Mouse (Mus musculus): Measurements from ENCODE around the gene Zmynd12. TPM values are rescaled to one million over a fixed set of nuclear protein-coding genes. Genes with fewer than 3 reads are reported as not detected.
A peak's percentile ranks its signal among the peaks of the same experiment; 100 is the strongest.

The Zmynd12 gene
- polyA plus RNA-seq, 1 experiment from 2014 or later = 0.28 TPM

GRCm38 (mm10) chr4:119460728-119461141 lies 38.1 kb downstream of the Zmynd12 start:
- peak overlapping the region; percentile 41 for H3K27ac ChIP-seq (ENCODE audit: low read length)
- H3K9me3 ChIP-seq (replicated peaks; ENCODE audit: control insufficient read depth, low read length) = no peaks in the 10 kb centered on the region
- no peak overlapping the region for H3K9ac ChIP-seq (ENCODE audit: low read length)
- H3K4me2 ChIP-seq (ENCODE audit: low read depth, low read length) = 0 out of 2 replicates have a peak overlapping the region, but pooled peaks have one; percentile 19
- H3K36me3 ChIP-seq (ENCODE audit: control insufficient read depth, insufficient read depth) = no peaks in the 10 kb centered on the region
- H3K27me3 ChIP-seq (ENCODE audit: control insufficient read depth, insufficient read depth, low read length) = no peaks in the 10 kb centered on the region
- no peak overlapping the region for H3K4me3 ChIP-seq (ENCODE audit: low read length)
- H3K4me1 ChIP-seq (ENCODE audit: control insufficient read depth, insufficient read depth, low read length) = peaks cover 26% of the 10 kb centered on the region
- ATAC-seq (replicated peaks; ENCODE audit: extremely low read depth, insufficient read depth, low FRiP score) = peak; percentile 74
- WGBS = 20% methylated on average over 8 of the region's 8 CpGs

GRCm38 (mm10) chr4:119462457-119462856 lies 39.8 kb downstream of the Zmynd12 start:
- no peaks in the 10 kb centered on the region for H3K36me3 ChIP-seq (ENCODE audit: control insufficient read depth, insufficient read depth)
- H3K27me3 ChIP-seq (ENCODE audit: control insufficient read depth, insufficient read depth, low read length) = no peaks in the 10 kb centered on the region
- no peak overlapping the region for H3K9ac ChIP-seq (ENCODE audit: low read length)
- 85% methylated on average over 3 of the region's 3 CpGs for WGBS
- no peak overlapping the region for H3K4me3 ChIP-seq (ENCODE audit: low read length)
- H3K9me3 ChIP-seq (replicated peaks; ENCODE audit: control insufficient read depth, low read length) = no peaks in the 10 kb centered on the region
- H3K4me1 ChIP-seq (ENCODE audit: control insufficient read depth, insufficient read depth, low read length) = peaks cover 26% of the 10 kb centered on the region
- H3K27ac ChIP-seq (ENCODE audit: low read length) = peak overlapping the region; percentile 81
- H3K4me2 ChIP-seq (ENCODE audit: low read depth, low read length) = peak overlapping the region; percentile 46; the same call in 1 of the 2 replicates
- ATAC-seq (replicated peaks; ENCODE audit: extremely low read depth, insufficient read depth, low FRiP score) = no peak

GRCm38 (mm10) chr4:119462858-119463755 lies 40.5 kb downstream of the Zmynd12 start:
- no peaks in the 10 kb centered on the region for H3K27me3 ChIP-seq (ENCODE audit: control insufficient read depth, insufficient read depth, low read length)
- WGBS = 20% methylated on average over 11 of the region's 11 CpGs
- peak; percentile 83 for ATAC-seq (replicated peaks; ENCODE audit: extremely low read depth, insufficient read depth, low FRiP score)
- peak overlapping the region; percentile 46 for H3K4me2 ChIP-seq (ENCODE audit: low read depth, low read length)
- H3K9ac ChIP-seq (ENCODE audit: low read length) = no peak overlapping the region
- H3K4me3 ChIP-seq (ENCODE audit: low read length) = no peak overlapping the region
- H3K36me3 ChIP-seq (ENCODE audit: control insufficient read depth, insufficient read depth) = no peaks in the 10 kb centered on the region
- no peaks in the 10 kb centered on the region for H3K9me3 ChIP-seq (replicated peaks; ENCODE audit: control insufficient read depth, low read length)
- peak overlapping the region; percentile 81 for H3K27ac ChIP-seq (ENCODE audit: low read length)
- peaks cover 26% of the 10 kb centered on the region for H3K4me1 ChIP-seq (ENCODE audit: control insufficient read depth, insufficient read depth, low read length)

- H3K27ac ChIP-seq (ENCODE audit: low read length) = peak overlapping the region; percentile 81
- ATAC-seq (replicated peaks; ENCODE audit: extremely low read depth, insufficient read depth, low FRiP score) = no peak; the same call in 1 of the 2 replicates
- H3K4me2 ChIP-seq (ENCODE audit: low read depth, low read length) = no peak overlapping the region
- H3K9ac ChIP-seq (ENCODE audit: low read length) = no peak overlapping the region
- H3K27me3 ChIP-seq (ENCODE audit: control insufficient read depth, insufficient read depth, low read length) = no peaks in the 10 kb centered on the region
- H3K36me3 ChIP-seq (ENCODE audit: control insufficient read depth, insufficient read depth) = no peaks in the 10 kb centered on the region
- peaks cover 26% of the 10 kb centered on the region for H3K4me1 ChIP-seq (ENCODE audit: control insufficient read depth, insufficient read depth, low read length)
- no peaks in the 10 kb centered on the region for H3K9me3 ChIP-seq (replicated peaks; ENCODE audit: control insufficient read depth, low read length)
- 55% methylated on average over 13 of the region's 13 CpGs for WGBS
- no peak overlapping the region for H3K4me3 ChIP-seq (ENCODE audit: low read length)
These were observed 41.3 kb downstream of the Zmynd12 start for GRCm38 (mm10) chr4:119463756-119464419.

GRCm38 (mm10) chr4:119465841-119466240 lies 43.2 kb downstream of the Zmynd12 start:
- Histone ChIP-seq H3K4me2 (ENCODE audit: low read depth, low read length) (no peak overlapping the region), H3K27ac (ENCODE audit: low read length) (no peak overlapping the region), H3K9me3 (replicated peaks; ENCODE audit: control insufficient read depth, low read length) (no peaks in the 10 kb centered on the region), H3K36me3 (ENCODE audit: control insufficient read depth, insufficient read depth) (no peaks in the 10 kb centered on the region), H3K4me1 (ENCODE audit: control insufficient read depth, insufficient read depth, low read length) (peaks cover 26% of the 10 kb centered on the region), H3K4me3 (ENCODE audit: low read length) (no peak overlapping the region), H3K9ac (ENCODE audit: low read length) (no peak overlapping the region), H3K27me3 (ENCODE audit: control insufficient read depth, insufficient read depth, low read length) (no peaks in the 10 kb centered on the region)
- WGBS = 92% methylated on average over 5 of the region's 5 CpGs
- ATAC-seq (replicated peaks; ENCODE audit: extremely low read depth, insufficient read depth, low FRiP score) = no peak

GRCm38 (mm10) chr4:119467720-119468380 lies 45.2 kb downstream of the Zmynd12 start:
- Histone ChIP-seq H3K36me3 (ENCODE audit: control insufficient read depth, insufficient read depth) (no peaks in the 10 kb centered on the region), H3K4me3 (ENCODE audit: low read length) (no peak overlapping the region), H3K27ac (ENCODE audit: low read length) (no peak overlapping the region), H3K4me2 (ENCODE audit: low read depth, low read length) (no peak overlapping the region), H3K9me3 (replicated peaks; ENCODE audit: control insufficient read depth, low read length) (no peaks in the 10 kb centered on the region), H3K27me3 (ENCODE audit: control insufficient read depth, insufficient read depth, low read length) (no peaks in the 10 kb centered on the region), H3K9ac (ENCODE audit: low read length) (no peak overlapping the region), H3K4me1 (ENCODE audit: control insufficient read depth, insufficient read depth, low read length) (peaks cover 12% of the 10 kb centered on the region)
- 81% methylated on average over 16 of the region's 16 CpGs for WGBS
- no peak for ATAC-seq (replicated peaks; ENCODE audit: extremely low read depth, insufficient read depth, low FRiP score)

- Histone ChIP-seq H3K9me3 (replicated peaks; ENCODE audit: control insufficient read depth, low read length) (no peaks in the 10 kb centered on the region), H3K27ac (ENCODE audit: low read length) (no peak overlapping the region), H3K27me3 (ENCODE audit: control insufficient read depth, insufficient read depth, low read length) (no peaks in the 10 kb centered on the region), H3K9ac (ENCODE audit: low read length) (no peak overlapping the region), H3K4me2 (ENCODE audit: low read depth, low read length) (no peak overlapping the region), H3K4me1 (ENCODE audit: control insufficient read depth, insufficient read depth, low read length) (no peaks in the 10 kb centered on the region), H3K4me3 (ENCODE audit: low read length) (no peak overlapping the region), H3K36me3 (ENCODE audit: control insufficient read depth, insufficient read depth) (no peaks in the 10 kb centered on the region)
- no peak for ATAC-seq (replicated peaks; ENCODE audit: extremely low read depth, insufficient read depth, low FRiP score)
- WGBS = 82% methylated on average over 9 of the region's 9 CpGs
These were observed 49.9 kb downstream of the Zmynd12 start for GRCm38 (mm10) chr4:119472545-119472944.

GRCm38 (mm10) chr4:119473150-119473549 lies 50.5 kb downstream of the Zmynd12 start:
- ATAC-seq (replicated peaks; ENCODE audit: extremely low read depth, insufficient read depth, low FRiP score) = no peak
- Histone ChIP-seq H3K4me1 (ENCODE audit: control insufficient read depth, insufficient read depth, low read length) (no peaks in the 10 kb centered on the region), H3K27me3 (ENCODE audit: control insufficient read depth, insufficient read depth, low read length) (no peaks in the 10 kb centered on the region), H3K9me3 (replicated peaks; ENCODE audit: control insufficient read depth, low read length) (no peaks in the 10 kb centered on the region), H3K4me2 (ENCODE audit: low read depth, low read length) (no peak overlapping the region), H3K36me3 (ENCODE audit: control insufficient read depth, insufficient read depth) (no peaks in the 10 kb centered on the region), H3K27ac (ENCODE audit: low read length) (no peak overlapping the region), H3K4me3 (ENCODE audit: low read length) (no peak overlapping the region), H3K9ac (ENCODE audit: low read length) (no peak overlapping the region)
- 21% methylated on average over 5 of the region's 5 CpGs for WGBS

All from heart, embryonic 16.5 days (tissue).